In genomic region chr8:108693841-108694240, GRCm38 (mm10) we compare ENCODE assay signal across 15 mouse cellular contexts.
DNase-seq lines count a peak whose midpoint lies in the region; ATAC-seq lines count a peak whose summit lies in the region.
"Had no signal": no experiment of that assay in that cellular context is flagged by ENCODE, and none has a peak within 500 bp of the region (broad histone marks: within the 10 kb centered on the region; RNA-seq: fewer than 3 reads in every experiment).

No protein-coding gene starts in this region.

- H3K36me3 ChIP-seq in hindbrain, embryonic 12.5 days, result no peaks in the 10 kb centered on the region
- H3K36me3 ChIP-seq in hindbrain, embryonic 16.5 days (ENCODE audit: control insufficient read depth, insufficient read depth, low read length), result no peaks in the 10 kb centered on the region
- H3K36me3 ChIP-seq: embryonic facial prominence, embryonic 10.5 days; heart, embryonic 13.5 days; intestine, embryonic 15.5 days; limb, embryonic 12.5 days had no signal

- 71% methylated on average over 5 of the region's 5 CpGs for WGBS in hindbrain, embryonic 12.5 days
- WGBS in hindbrain, embryonic 16.5 days, result 68% methylated on average over 5 of the region's 5 CpGs

- no peak overlapping the region for H3K9ac ChIP-seq in hindbrain, embryonic 12.5 days
- no peak overlapping the region for H3K9ac ChIP-seq in hindbrain, embryonic 16.5 days (ENCODE audit: low read depth, low read length)
- H3K9ac ChIP-seq: heart, embryonic 13.5 days; intestine, embryonic 15.5 days; limb, embryonic 12.5 days had no signal

- no peak overlapping the region for H3K4me2 ChIP-seq in hindbrain, embryonic 12.5 days (replicated peaks)
- H3K4me2 ChIP-seq in hindbrain, embryonic 16.5 days (ENCODE audit: low read length), result no peak overlapping the region
- H3K4me2 ChIP-seq: heart, embryonic 13.5 days; intestine, embryonic 15.5 days; limb, embryonic 12.5 days had no signal

- no peak overlapping the region for H3K4me3 ChIP-seq in hindbrain, embryonic 12.5 days
- H3K4me3 ChIP-seq in hindbrain, embryonic 16.5 days (ENCODE audit: low read length), result no peak overlapping the region
- H3K4me3 ChIP-seq: embryonic facial prominence, embryonic 10.5 days; heart, embryonic 13.5 days; intestine, embryonic 15.5 days; limb, embryonic 12.5 days had no signal

- peaks cover 55% of the 10 kb centered on the region for H3K27me3 ChIP-seq in hindbrain, embryonic 12.5 days
- peaks cover 25% of the 10 kb centered on the region for H3K27me3 ChIP-seq in hindbrain, embryonic 16.5 days (replicated peaks; ENCODE audit: control insufficient read depth, insufficient read depth, low read length)

- peaks cover 53% of the 10 kb centered on the region for H3K4me1 ChIP-seq in hindbrain, embryonic 12.5 days
- peaks cover 28% of the 10 kb centered on the region for H3K4me1 ChIP-seq in hindbrain, embryonic 16.5 days (ENCODE audit: control insufficient read depth, insufficient read depth, low read depth, low read length)

- peak; percentile 7 for DNase-seq in embryo, embryonic 10.5 days (ENCODE audit: low spot score)
- DNase-seq in embryo, embryonic 10 days (ENCODE audit: low spot score), result no peak
- peak; percentile 17 for DNase-seq in NIH3T3 (ENCODE audit: low read depth)
- peak; percentile 79 for DNase-seq in lung, postnatal 36 days
- no peak for DNase-seq in kidney, postnatal 14 days
- DNase-seq in yolk sac, embryonic 10.5 days (ENCODE audit: low spot score), result no peak
- DNase-seq: cerebellum, adult 9-11 months; kidney, postnatal 25 days; layer of hippocampus, postnatal 36 days had no signal

- H3K9me3 ChIP-seq in hindbrain, embryonic 12.5 days (replicated peaks), result no peaks in the 10 kb centered on the region
- no peaks in the 10 kb centered on the region for H3K9me3 ChIP-seq in hindbrain, embryonic 16.5 days (ENCODE audit: control insufficient read depth, low read length)
- H3K9me3 ChIP-seq: embryonic facial prominence, embryonic 10.5 days; heart, embryonic 13.5 days; intestine, embryonic 15.5 days; limb, embryonic 12.5 days had no signal

- ATAC-seq in hindbrain, embryonic 12.5 days (ENCODE audit: low FRiP score), result no peak
- no peak for ATAC-seq in hindbrain, embryonic 16.5 days
- ATAC-seq: intestine, embryonic 15.5 days had no signal

- H3K27ac ChIP-seq in hindbrain, embryonic 12.5 days, result peak overlapping the region; percentile 12; the same call in 1 of the 2 replicates
- no peak overlapping the region for H3K27ac ChIP-seq in hindbrain, embryonic 16.5 days (ENCODE audit: low read depth, low read length)
- H3K27ac ChIP-seq: embryonic facial prominence, embryonic 10.5 days; heart, embryonic 13.5 days; intestine, embryonic 15.5 days; limb, embryonic 12.5 days had no signal

Comparison
In these comparisons a context has a peak if more than half of its experiments do, and no peak if none do; other contexts are left out.
1. DNase-seq: peak in embryo, embryonic 10.5 days (single experiment), NIH3T3 (single experiment) and lung, postnatal 36 days (single experiment); none in embryo, embryonic 10 days (single experiment), kidney, postnatal 14 days (single experiment) and yolk sac, embryonic 10.5 days (single experiment).